Mouse (Mus musculus): ENCODE results near the gene Ccpg1os. TPM values are rescaled to one million over a fixed set of nuclear protein-coding genes. Genes with fewer than 3 reads are reported as not detected.

The Ccpg1os gene
- total RNA-seq, 4 experiments from 2014 or later = 10.9 to 14.0 (median 12.2) TPM

Small RNAs within 50 kb of the gene (microRNA-seq; reads per million reads assigned to microRNA genes)
- 0 reads per million in 2 experiments for gene Gm27353

Other genes starting within 250 kb of the Ccpg1os start
- gene Prtg, start 178.5 kb downstream of the Ccpg1os start, total RNA-seq (2022) = 1 to 10 TPM; 1.7 to 2.6 (median 1.9) TPM
- 10 to 100 TPM; 16.5 to 19.2 (median 17.9) TPM for gene Pygo1, start 59.7 kb downstream of the Ccpg1os start, total RNA-seq (2022)
- 1 to 10 TPM; 1.7 to 2.5 (median 2.1) TPM for gene Dyx1c1, start 26.6 kb downstream of the Ccpg1os start, total RNA-seq (2022)
- gene Gm44503, start 26.5 kb downstream of the Ccpg1os start, total RNA-seq (2022) = not detected
- gene Ccpg1, start within 50 bp of the Ccpg1os start, total RNA-seq (2022) = 100 to 1,000 TPM in 3 of 4 experiments, 10 to 100 TPM in 1; 91.0 to 108 (median 102) TPM
- 10 to 100 TPM; 15.1 to 16.5 (median 15.3) TPM for gene Pigb, start 55.0 kb upstream of the Ccpg1os start, total RNA-seq (2022)
- gene Rab27a, start 59.5 kb upstream of the Ccpg1os start, total RNA-seq (2022) = 10 to 100 TPM in 1 of 4 experiments, 1 to 10 TPM in 3; 5.9 to 10.8 (median 8.5) TPM
- gene Khdc3, start 116.5 kb upstream of the Ccpg1os start, total RNA-seq (2022) = 1 to 10 TPM; 1.1 to 2.3 (median 1.5) TPM
- gene Gm20509, start 117.1 kb upstream of the Ccpg1os start, total RNA-seq (2022) = under 1 TPM in 2 of 4 experiments, not detected in 2; 0.46 to 1.00 TPM
- gene Rsl24d1, start 128.0 kb upstream of the Ccpg1os start, total RNA-seq (2022) = 10 to 100 TPM; 51.3 to 62.2 (median 53.3) TPM

All from left cerebral cortex, adult 8-10 months (tissue).